Mouse (Mus musculus) heart, embryonic 15.5 days (tissue): Measurements from ENCODE around the gene Gm10600. TPM values are rescaled to one million over a fixed set of nuclear protein-coding genes. Genes with fewer than 3 reads are reported as not detected.
"Not testable (repeated sequence)": the region's sequence is repeated elsewhere in the genome, so short reads cannot be mapped to it uniquely, and the experiment has no call there.

Experiments used
- ATAC-seq: fragments of 200-750 bp; cut with Nextera tagmentation; replicated peaks from 2 replicates; pipeline ENCODE4 v1.8.0; 2017; ENCODE audit warnings: low read depth, moderate TSS enrichment; ENCODE audit not compliant: insufficient number of reproducible peaks, insufficient read depth, low FRiP score
- H3K27ac ChIP-seq: fragments of 300-500 bp; sonication (generic); 2 replicates; pipeline ENCODE4 v1.5.1; 2015; ENCODE audit warnings: mild to moderate bottlenecking, inconsistent platforms
- H3K27me3 ChIP-seq: fragments of 300-500 bp; sonication (generic); 2 replicates; pipeline ENCODE4 v1.6.1; 2015; ENCODE audit warnings: inconsistent platforms
- H3K36me3 ChIP-seq: fragments of 300-500 bp; sonication (generic); 2 replicates; pipeline ENCODE4 v1.6.1; 2015; ENCODE audit warnings: mild to moderate bottlenecking, inconsistent platforms
- H3K4me1 ChIP-seq: fragments of 300-500 bp; sonication (generic); replicated peaks from 2 replicates; pipeline ENCODE4 v1.6.1; 2015; ENCODE audit warnings: inconsistent platforms
- H3K4me2 ChIP-seq: fragments of 300-500 bp; sonication (generic); 2 replicates; pipeline ENCODE4 v1.6.1; 2015; ENCODE audit warnings: inconsistent platforms, mild to moderate bottlenecking, moderate library complexity
- H3K4me3 ChIP-seq: fragments of 300-500 bp; sonication (generic); 2 replicates; pipeline ENCODE4 v1.5.1; 2015; ENCODE audit warnings: mild to moderate bottlenecking, inconsistent platforms
- H3K9ac ChIP-seq: fragments of 300-500 bp; sonication (generic); 2 replicates; pipeline ENCODE4 v1.6.1; 2015; ENCODE audit warnings: mild to moderate bottlenecking, inconsistent platforms
- H3K9me3 ChIP-seq: fragments of 300-500 bp; sonication (generic); replicated peaks from 2 replicates; pipeline ENCODE4 v1.6.1; 2016; ENCODE audit warnings: inconsistent platforms
- WGBS: fragments of 180-500 bp; shearing (Covaris S2); methylation state at CpG from one replicate; pipeline ENCODE4 v1.1.7; 2015; ENCODE audit warnings: mixed read lengths; 5-methylcytosine and 5-hydroxymethylcytosine counted together
- polyA plus RNA-seq: library from polyadenylated mRNA; unstranded; fragments of >200 nt; fragmentation: Nextera tagmentation; extraction: Ambion mirVana; gene quantifications from 2 replicates; pipeline ENCODE4 v1.2.1, GENCODE M21; 2015

Gene Gm10600
- not detected in 2 replicates for polyA plus RNA-seq

- not testable (repeated sequence) for H3K4me2 ChIP-seq, H3K27me3 ChIP-seq, H3K9me3 ChIP-seq, H3K4me1 ChIP-seq, H3K36me3 ChIP-seq, H3K9ac ChIP-seq, ATAC-seq, H3K27ac ChIP-seq, H3K4me3 ChIP-seq
- no CpG with 5 or more reads among the region's 4 CpGs for WGBS
Measured at GRCm38 (mm10) chr4:42240339-42240738, at the start of gene Gm10600. Gm10600 (plus strand) TSS chr4:42240639.

- no CpG with 5 or more reads among the region's 5 CpGs for WGBS
- not testable (repeated sequence) for H3K4me2 ChIP-seq, H3K27ac ChIP-seq, H3K36me3 ChIP-seq, H3K4me1 ChIP-seq, H3K9ac ChIP-seq, ATAC-seq, H3K9me3 ChIP-seq, H3K27me3 ChIP-seq, H3K4me3 ChIP-seq
Measured at GRCm38 (mm10) chr4:42255467-42255866, 15.0 kb downstream of the Gm10600 start, which contains the start of gene Ccl21b. Ccl21b (plus strand) TSS chr4:42255767.

Other genes starting within 250 kb of the Gm10600 start
- gene Gm21093, start 205.9 kb upstream of the Gm10600 start, polyA plus RNA-seq, result not detected in 2 replicates
- gene Gm3893, start 149.4 kb upstream of the Gm10600 start, polyA plus RNA-seq, result not detected in 2 replicates
- gene Gm13304, start 125.8 kb upstream of the Gm10600 start, polyA plus RNA-seq, result 6.0 TPM in 1 of 2 replicates, not detected in the other
- gene Gm13306, start 87.2 kb upstream of the Gm10600 start, polyA plus RNA-seq, result 1.3 TPM in 1 of 2 replicates, not detected in the other
- gene Gm13305, start 72.0 kb upstream of the Gm10600 start, polyA plus RNA-seq, result 0.59 and 0.90 TPM in 2 replicates
- 1.1 TPM in 1 of 2 replicates, not detected in the other for gene Ccl21b, start 15.1 kb downstream of the Gm10600 start, polyA plus RNA-seq
- gene Gm21953, start 53.6 kb downstream of the Gm10600 start, polyA plus RNA-seq, result not detected in 2 replicates
- 0.08 TPM in 1 of 2 replicates, not detected in the other for gene Fam205a3, start 77.7 kb downstream of the Gm10600 start, polyA plus RNA-seq
- gene Gm21586, start 198.7 kb downstream of the Gm10600 start, polyA plus RNA-seq, result not detected in 2 replicates
- not detected in 2 replicates for gene Gm2163, start 226.1 kb downstream of the Gm10600 start, polyA plus RNA-seq